Mouse (Mus musculus) mature B cell (primary cell): ENCODE measurements around the gene Lyrm7.

Experiments
- in situ Hi-C: fragments of 300-500 bp; cut with MboI; formaldehyde crosslinking; loops from 2 replicates; pipeline ENCODE4 v1.14.3; 2019

Lyrm7 gene

DNA sequence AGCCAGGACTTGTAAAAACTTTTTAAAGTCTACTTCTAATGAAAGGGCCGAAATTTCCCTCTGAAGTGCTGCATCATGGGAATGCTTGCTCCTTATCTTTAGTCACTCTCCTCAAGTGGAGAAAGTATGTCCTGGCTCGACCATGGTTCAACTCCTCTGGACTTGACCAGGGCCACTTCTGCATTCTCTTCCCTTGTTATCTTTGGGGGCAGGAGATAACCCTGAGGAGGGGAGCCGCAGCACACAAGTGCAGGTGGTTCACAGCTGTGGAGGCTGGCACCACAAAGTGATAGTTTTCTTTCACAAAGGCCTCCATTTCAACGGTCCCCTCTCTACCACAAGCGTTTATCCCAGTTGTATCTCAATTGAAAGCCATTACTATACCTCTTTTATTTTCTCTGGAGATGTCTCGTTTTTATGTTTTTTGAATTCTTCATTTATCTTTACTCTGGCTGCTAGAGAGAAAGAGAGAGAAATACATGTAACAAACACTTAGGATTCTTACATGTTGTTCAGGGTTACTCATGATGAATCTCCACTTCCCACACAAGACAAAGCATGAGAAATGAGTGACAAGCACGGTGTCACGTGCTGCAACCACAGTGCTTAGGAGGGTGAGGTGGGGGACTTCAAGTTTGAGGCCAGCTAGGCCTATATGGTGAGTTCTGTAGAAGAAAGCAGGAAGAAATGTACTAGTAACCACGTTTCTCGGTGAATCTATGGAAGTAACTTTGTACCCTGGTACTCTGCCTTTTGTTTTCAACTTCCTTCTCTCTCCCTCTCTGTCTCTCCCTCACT, 10.6 kb downstream of the Lyrm7 start:
- in situ Hi-C loops: no loop called here

- in situ Hi-C loops: no loop called here
Observed at GRCm38 (mm10) chr11:54845470-54846442, 15.0 kb downstream of the Lyrm7 start.

DNA sequence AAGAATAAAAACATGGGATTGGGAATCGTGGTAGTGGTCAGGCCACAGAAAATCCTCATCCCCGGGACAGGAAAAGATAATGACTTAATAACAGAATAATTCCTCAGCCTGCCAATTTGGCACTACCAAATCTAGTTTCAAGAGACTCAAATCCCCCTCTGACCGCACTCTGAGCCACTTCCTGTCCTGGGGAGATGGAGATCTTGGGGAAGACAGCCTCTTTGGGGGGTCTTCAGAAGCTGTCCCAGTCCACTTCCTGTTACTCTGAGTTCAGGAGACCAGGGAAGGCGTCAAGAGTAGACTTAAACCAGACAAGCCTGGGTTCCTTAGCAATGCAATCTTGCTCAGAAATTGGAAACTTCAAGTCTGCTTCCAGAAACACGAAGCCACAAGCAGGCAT, 15.8 kb downstream of the Lyrm7 start:
- in situ Hi-C loops: no loop called here

DNA sequence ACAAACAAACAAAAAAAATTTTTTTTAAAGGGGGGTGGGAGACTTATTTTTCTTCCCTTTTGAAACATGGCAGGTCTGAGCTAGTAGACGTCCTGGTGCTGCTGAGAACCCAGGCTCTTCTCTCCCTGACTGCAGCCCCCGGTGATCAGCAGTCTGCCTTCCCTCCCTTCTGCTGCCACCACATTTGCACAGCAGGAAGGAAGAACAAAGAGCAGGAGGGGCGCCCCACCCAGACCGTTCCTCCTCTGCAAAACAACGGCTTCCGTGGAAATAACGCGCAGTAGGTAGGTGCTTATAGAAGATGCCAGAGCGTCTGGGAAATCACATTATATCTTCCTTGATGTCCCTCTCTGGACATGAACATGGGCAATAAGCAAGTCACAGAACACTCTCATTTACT, 16.3 kb downstream of the Lyrm7 start:
- in situ Hi-C loops: no loop called here

- in situ Hi-C loops: no loop called here
Observed at GRCm38 (mm10) chr11:54840891-54841290, 19.8 kb downstream of the Lyrm7 start.

DNA sequence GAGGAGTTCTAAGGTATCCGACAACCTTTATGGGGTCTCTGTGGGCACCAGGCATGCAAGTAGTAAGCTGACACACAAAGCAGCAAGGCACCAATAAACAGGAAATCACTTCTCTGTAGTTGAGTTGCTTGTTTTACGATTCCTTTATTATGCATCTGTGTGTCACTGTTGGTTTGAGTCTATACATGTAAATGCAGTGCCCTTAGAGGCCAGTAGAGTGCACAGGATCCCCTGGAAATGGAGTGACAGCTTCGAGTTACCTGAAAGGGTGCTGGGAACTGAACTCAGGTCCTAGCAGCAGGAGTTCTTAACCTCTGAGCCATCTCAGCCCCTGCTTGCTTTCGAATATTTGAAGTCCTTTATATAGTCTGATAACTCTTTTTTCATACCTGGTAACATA, 21.0 kb downstream of the Lyrm7 start:
- in situ Hi-C loops: no loop called here

GRCm38 (mm10) chr11:54836106-54836505, 24.6 kb downstream of the Lyrm7 start:
- in situ Hi-C loops: no loop called here

DNA sequence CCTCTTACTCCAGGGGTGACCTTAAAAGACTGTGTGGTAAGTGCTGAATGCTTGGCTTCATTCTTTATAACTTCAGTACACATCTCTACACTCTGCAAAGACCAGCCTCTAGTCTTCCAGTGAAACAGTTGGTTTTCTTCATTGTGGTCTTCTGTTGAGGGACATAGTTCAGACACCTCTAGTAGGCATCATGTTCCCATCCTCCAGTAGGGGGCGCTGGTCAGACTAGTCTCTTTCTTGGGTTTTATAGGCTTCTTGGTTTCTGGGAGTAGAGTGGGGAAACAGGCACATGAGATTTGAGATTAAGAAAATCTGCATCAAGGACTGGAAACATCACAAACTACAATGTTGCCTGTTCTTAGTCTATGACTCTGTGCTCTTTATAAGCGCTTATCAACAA, 26.1 kb downstream of the Lyrm7 start:
- in situ Hi-C loops: no loop called here

DNA sequence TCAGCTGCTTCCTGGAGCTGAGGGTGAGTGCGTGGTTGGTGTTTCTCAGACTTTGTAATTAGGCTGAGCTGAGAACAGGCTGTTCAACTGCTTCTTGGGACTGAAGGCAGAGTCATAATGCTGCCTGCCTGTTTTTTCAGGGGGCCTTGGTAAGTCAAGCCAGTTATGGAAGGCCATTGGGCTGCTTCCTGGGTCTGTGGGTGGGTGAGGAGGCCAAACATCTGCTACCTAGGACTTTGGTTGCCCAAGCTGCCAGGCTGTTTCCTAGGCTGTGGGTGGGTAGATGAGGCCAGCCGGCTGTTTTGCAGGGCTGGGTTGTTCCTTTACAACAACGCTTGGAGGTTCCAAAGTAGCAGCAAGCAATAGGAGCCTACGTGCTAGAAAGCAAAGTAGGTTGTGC, 26.9 kb downstream of the Lyrm7 start:
- in situ Hi-C loops: no loop called here

DNA sequence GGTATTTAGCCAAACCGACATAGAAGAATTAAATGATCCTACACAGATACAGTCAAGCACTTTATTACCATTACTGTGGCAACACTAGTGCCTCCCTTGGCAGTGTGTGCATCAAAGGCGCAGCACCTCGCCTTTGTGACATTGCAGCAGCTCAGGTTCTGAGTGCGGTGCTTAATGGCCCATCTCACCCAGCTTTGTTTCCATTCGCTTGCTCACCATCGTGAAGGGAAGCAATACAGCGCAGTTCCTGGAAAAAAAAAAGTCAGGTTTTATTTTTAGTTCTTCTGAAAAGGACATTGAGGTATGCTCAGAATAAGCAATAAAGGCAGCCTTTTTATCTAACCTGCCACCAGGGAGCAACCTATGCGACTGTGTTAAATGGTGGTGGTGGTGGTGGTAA, 33.9 kb downstream of the Lyrm7 start:
- in situ Hi-C loops: no loop called here

DNA sequence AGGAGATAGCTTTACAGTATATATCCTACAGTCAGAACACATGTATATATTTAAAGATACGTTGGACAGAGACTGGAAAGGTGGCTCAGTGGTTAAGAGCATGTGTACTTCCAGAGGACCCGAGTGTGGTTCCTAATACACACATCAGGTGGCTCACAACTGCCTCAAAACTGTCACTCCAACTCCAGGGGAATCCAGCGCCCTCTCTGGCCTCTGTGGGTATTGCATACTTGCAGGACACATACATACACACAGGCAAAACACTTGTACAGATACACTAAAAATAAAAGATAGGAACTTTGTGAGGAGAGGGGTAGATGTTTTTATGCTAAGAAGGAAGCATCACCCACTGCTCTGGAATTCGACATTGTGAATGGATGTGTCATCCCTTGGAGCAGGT, 34.9 kb downstream of the Lyrm7 start:
- in situ Hi-C loops: no loop called here

DNA sequence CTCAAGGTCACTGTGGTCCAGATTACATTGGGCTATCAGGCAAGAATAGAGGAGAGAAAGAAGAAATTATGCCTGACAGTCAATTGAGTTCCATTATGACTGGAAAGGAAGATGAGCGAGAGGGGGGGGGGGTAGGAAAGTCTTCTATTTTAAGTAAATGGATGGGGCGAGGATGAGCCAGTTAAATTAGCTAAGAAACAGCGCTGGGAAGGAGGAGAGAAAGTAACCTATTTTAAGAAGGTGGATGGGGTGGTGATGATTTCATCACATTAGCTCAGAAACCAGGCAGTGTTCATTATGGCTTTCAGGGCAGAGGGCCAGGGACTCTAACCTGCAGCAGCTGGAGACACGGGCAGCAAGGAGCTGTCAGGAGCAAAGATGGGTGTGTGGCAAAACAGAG, 37.2 kb downstream of the Lyrm7 start:
- in situ Hi-C loops: no loop called here

DNA sequence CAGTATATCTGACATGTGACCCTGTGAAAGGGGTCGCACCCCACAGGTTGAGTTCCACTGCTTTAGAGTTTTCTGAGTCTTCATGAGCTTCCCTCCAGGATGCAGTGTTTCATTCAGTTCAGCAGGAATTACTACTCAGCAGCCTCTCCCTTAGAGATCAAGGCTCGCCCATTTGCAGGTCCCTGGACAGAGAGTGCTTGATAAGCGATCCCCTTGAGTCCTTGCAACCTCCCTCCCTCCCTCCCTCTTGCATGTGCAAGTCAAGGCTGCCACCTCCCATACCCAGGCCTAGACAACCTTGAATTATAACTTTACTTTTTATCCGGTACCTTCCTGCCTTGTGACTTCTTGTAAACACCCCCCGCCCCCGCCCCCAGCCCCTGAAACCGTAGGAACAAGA, 41.2 kb downstream of the Lyrm7 start:
- in situ Hi-C loops: no loop called here

DNA sequence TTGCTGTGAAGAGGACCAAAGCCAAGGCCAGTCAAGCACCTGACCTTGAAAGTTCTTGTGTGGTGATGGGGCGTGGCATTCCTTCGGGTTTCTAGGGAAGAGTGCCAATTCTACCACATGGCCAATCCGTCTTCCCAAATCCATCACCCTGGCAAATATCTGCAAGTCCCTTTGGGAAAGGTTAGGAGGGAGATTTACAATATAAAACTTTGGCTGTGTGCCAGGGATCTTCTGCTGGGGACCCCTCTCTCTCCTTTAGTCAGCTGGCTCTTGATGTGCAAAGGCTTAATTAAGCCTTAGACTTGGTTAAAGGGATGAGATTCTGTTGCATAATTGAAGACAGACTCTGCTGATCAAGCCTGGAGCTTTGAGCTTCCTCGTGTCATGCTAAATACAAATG, 43.3 kb downstream of the Lyrm7 start:
- in situ Hi-C loops: no loop called here

DNA sequence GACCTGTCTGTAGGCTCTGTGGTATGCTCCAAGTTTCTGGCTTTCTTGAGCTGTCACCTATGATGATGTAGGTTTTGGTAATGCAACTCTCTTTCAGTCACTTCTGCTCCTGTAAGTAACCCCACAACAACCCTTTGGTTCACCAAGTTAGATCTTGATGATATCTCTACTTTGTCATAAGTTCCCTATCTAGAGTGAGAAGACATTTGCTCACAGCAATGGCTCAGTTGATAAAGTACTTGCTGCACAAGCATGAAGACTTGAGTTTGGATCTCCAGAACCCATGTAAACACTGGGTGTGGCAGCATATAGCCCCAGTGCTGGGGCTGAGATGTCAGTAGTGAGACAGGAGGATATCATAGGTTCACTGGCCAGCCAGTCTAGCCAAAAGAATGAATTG, 45.1 kb downstream of the Lyrm7 start:
- in situ Hi-C loops: no loop called here

DNA sequence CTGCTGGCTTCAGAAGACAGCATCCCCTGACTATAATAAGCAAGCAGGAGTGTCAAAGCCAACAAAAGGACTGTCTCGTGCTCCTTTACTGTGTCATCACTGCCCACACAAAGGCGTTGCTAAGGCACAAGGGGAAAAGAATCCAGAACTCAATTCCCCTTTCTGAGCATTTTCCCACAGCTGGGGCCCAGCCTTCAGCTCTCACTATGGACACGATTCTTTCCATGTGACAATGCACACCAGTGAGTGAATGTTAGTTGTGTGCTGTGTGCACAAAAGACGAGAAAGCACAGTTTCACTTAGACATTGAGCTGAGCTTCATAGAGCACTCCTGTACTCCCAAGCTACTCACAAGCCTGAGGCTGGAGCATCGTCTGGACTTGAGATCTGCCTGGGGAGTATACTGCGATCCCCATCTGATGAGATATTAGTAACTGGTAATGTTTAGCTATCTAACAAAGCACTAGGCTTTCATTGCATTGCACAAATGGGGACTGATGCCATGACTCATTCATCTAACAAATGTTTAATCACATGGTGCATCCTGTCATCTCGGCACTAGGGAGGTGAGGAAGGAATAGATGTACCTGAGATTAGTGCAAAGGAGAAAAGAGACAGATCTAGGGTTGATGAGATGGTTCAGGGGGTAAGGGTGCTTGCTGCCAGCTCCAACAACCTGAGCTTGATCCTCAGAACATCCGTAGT, 47.8 kb downstream of the Lyrm7 start:
- in situ Hi-C loops: no loop called here

DNA sequence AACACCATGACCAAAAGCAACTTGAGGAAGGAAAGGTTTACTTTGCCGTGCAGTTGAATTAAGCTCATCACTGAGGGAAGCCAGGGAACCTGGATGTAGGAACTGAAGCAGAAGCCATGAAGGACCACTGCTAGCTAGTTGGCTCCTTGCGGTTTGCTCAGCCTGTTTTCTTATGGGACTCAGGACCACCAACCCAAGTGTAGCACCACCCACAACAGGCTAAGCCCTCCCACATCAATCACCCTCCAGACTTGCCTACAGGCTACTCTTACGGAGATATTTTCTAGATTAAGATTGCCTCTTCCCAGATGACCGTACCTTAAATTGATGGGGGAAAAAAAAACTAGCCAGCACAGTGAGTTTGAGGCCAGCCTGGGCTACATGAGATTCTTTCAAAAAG, 48.4 kb downstream of the Lyrm7 start:
- in situ Hi-C loops: no loop called here

- in situ Hi-C loops: no loop called here
Observed at GRCm38 (mm10) chr11:54811054-54811453, 49.7 kb downstream of the Lyrm7 start.

GRCm38 (mm10) chr11:54809582-54809981, 51.1 kb downstream of the Lyrm7 start:
- in situ Hi-C loops: no loop called here

DNA sequence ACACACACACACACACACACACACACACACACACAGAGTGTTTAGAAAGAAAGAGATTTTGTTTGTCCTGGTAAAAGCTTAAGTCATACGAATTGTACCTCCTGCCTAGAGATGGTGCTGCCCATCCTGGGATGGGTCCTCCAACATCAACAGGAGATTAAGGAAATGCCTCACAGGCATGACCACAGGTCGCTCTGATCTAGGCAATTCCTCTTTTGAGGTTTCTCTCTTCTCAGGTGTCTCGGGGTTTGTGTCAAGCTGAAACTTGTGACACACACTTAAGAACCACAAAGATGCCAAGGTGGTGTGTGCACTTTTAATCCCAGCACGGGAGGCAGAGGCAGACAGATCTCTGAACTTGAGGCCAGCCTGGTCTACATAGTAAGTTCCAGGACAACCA, 52.5 kb downstream of the Lyrm7 start:
- in situ Hi-C loops: no loop called here

GRCm38 (mm10) chr11:54807669-54808068, 53.0 kb downstream of the Lyrm7 start:
- in situ Hi-C loops: no loop called here

DNA sequence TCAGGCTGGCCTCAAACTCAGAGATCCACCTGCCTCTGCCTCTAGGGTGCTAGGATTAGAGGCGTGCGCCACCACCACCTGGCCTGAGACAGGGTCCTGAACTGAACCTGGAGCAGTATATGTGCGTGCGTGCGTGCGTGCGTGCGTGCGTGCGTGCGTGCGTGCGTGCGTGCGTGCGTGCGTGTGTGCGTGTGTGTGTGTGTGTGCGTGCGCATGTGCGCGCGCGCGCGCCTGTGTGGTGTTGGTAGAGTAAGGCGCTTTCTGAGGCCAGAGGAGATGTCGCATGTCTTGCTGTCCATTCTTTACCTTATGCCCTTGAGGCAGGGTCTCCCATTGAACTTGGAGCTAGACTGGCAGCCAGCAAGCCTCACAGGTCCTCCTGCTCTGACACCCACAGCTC, 53.8 kb downstream of the Lyrm7 start:
- in situ Hi-C loops: no loop called here
